Mouse (Mus musculus): ENCODE results near the gene Fam20c. TPM values are rescaled to one million over a fixed set of nuclear protein-coding genes. Genes with fewer than 3 reads are reported as not detected.

The Fam20c gene
- total RNA-seq (2021), result 10 to 100 TPM; 39.3 to 41.0 TPM
- long read RNA-seq, experiment 1, transcript Fam20c-201 (10 exons, 3,582 nt), result major isoform, 94 of 101 reads
- long read RNA-seq, experiment 1, partial matches to known transcripts, result 3 of 101 reads
- long read RNA-seq, experiment 1, other reads (novel, unspliced or antisense), result 3 of 101 reads
- long read RNA-seq, experiment 2, transcript Fam20c-201 (10 exons, 3,582 nt), result major isoform, 62 of 62 reads
- long read RNA-seq, experiment 2, partial matches to known transcripts, result 0 of 62 reads
- long read RNA-seq, experiment 2, other reads (novel, unspliced or antisense), result 0 of 62 reads

GRCm38 (mm10) chr5:138754303-138755120 is at the start of gene Fam20c:
Gene Fam20c (plus strand): TSS chr5:138754514.
- peak; percentile 65 to 83 for DNase-seq (ENCODE audit: low spot score in 2 of 2)

DNA sequence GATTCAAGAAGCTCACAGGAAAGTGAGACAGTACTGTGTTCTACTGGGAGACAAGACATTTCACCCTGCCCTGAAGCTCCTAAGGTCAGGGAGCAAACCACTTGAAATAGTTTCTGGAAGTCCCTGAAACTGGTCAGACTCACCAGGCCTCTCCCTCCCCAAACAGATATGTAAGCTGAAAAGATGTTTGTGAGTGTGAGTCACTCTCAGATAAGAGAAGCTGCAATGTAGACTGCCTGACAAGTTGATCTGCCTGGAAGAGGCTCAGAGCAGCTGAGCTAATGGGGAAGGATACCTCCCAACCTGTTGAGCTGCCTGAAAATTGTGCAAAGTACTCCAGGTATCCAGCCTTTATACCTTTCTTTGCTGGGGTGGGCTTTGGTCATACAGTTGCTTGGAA is 46.9 kb upstream of the Fam20c start:
- DNase-seq (ENCODE audit: low spot score in 2 of 2), result no peak

DNA sequence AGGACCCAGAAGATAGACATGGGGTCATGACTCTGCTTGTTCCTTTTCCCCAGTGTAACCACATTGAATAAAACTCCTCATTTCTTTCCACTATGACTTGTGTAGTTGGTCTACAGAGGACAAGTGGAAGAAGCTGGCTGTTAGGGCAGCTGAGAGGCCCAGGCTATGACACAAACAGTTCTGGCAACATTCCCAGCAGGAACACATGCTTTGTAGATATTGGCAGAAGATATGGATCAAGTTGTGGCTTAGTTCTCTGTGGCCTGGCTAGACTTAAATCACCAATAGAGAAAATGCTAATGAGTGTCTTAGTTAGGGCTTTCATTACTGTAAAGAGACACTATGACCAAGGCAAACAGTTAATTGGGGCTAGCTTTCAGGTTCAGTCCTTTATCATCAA is 45.7 kb upstream of the Fam20c start:
- no peak for DNase-seq (ENCODE audit: low spot score in 2 of 2)

DNA sequence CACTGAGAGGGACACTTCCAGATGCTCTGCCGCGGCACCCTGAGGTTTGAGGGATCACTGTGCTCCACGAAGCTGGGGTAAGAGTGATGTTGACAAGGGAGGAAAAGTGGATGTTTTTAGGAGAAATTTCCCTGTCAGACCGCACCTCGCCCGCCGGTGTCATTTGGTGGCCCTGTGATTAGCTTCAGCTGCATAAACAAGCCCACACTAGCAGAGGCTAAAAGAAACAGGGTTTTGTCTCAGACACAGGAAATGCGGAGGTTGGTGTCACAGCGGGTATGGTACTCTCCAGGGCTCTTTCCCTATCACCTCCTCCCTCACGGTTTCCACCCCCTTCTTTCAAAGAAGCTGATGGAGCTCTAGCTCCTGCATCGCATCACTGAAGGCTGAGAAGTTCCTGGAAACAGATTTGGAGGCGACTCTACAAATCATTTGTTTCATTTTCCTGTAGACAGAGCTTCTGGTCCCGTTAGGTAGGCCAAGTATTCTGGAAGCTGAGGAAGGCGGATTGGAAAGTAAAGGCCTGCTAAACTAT is 38.7 kb upstream of the Fam20c start:
- DNase-seq (ENCODE audit: low spot score in 2 of 2), result peak in 1 of 2 experiments; percentile 13

DNA sequence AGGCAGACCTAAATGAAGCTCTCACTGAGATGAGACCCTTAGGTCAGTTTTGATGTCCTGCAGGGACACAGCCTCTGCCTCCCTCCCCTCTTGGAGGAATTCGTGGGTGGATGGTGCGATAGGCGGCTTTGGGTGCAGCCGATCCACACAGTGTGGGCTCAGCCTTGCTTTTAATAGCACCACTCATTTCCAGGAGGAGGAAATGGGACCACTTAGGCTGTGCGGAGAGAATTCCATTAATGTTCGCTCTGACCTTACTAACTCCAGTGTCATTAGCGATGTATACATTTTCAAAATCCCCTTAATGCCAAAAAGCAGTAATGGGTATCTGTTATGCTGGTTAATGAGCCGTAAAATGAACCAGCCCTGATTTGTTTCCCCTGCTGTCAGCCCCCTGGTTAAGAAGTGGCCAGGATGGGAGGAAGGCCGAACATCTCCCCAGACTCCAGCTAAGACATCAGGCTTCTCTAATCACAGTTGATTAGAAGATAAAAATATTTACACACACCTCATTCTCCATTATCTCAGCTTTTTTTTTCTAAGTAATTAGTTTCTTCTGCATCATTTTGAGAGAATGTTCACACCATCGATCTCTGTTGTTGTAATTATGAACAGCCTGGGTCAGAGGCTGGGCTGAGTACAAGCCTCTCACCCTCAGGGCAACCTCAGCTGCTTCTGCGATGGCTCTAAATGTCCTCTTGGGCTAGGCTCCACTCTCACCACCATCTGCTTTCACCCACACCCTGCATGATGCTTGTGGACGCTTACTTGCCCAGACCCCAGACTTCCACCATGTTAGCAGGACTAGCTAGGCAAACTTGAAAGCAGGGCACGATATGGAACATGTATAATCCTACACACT is 33.8 kb upstream of the Fam20c start:
- no peak for DNase-seq (ENCODE audit: low spot score in 2 of 2)

DNA sequence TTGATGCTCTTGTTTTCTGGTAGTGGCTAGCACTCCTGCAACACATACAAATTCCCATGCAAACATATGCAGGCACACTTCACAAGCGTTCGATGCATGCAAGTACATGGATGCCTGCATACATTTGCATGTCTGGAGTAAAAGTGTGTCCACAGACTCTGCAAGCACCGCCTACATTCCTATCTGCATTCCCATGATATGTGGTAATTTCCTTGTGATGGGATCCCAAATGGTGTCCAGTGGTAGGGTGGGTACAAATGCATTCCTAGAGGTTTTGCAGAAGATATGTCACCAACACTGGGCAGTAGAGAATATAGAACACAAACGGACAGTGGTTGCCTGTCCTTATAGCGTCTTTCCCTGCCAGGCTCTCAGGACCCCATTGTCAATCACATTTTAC is 29.9 kb upstream of the Fam20c start:
- no peak for DNase-seq (ENCODE audit: low spot score in 2 of 2)

- no peak for DNase-seq (ENCODE audit: low spot score in 2 of 2)
Observed at GRCm38 (mm10) chr5:138725151-138725550, 29.2 kb upstream of the Fam20c start.

GRCm38 (mm10) chr5:138730863-138731262 is 23.5 kb upstream of the Fam20c start:
- DNase-seq (ENCODE audit: low spot score in 2 of 2), result no peak

GRCm38 (mm10) chr5:138733317-138733899 is 20.9 kb upstream of the Fam20c start:
- no peak for DNase-seq (ENCODE audit: low spot score in 2 of 2)

GRCm38 (mm10) chr5:138734018-138734417 is 20.3 kb upstream of the Fam20c start:
- DNase-seq (ENCODE audit: low spot score in 2 of 2), result no peak

DNA sequence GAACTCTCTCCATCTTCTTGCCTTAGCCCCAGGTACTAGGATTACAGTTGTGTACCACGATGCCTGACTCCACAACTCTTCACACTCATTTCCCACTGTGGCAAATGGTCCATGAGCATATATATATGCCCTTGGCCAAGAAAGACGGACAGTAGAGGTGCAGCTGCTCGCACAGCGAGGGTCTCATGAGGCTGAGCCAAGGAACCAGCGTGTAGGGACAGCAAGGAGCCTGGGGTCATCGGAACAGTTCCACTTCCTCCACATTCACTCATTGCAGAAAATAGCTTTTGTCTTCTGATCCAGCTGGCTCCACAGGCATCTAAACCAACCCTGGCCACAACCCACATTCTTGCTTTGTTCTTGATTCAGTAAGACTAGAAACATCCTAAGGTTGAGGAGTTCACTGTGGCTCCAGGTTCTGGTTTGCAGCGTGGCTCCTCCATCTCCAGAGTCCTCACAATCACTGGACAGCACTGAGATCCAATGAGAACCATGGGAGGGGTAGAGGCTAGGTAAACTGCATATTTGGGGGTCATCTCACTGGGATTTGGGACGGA is 19.0 kb upstream of the Fam20c start:
- no peak for DNase-seq (ENCODE audit: low spot score in 2 of 2)

- DNase-seq (ENCODE audit: low spot score in 2 of 2), result no peak
Observed at GRCm38 (mm10) chr5:138740150-138740549, 14.2 kb upstream of the Fam20c start.

DNA sequence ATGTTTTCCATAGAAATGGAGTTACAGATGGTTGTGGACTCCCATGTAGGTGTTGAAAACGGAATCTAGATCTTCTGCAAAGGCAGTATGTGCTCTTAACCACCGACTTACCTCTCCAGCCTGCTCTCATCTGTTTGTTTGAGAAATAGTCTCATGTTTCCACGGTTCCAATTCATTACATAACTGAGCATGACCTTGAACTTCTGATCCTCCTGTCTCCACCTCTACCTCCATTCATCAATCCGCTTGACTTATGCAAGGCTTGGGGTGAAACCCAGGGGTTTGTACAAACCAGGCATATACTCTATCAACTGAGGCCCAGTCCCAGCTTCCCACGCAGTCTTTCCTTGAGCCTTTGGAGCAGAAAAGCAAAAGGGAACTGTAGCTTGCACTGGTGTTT is 12.8 kb upstream of the Fam20c start:
- no peak for DNase-seq (ENCODE audit: low spot score in 2 of 2)

GRCm38 (mm10) chr5:138742281-138742680 is 12.0 kb upstream of the Fam20c start:
- no peak for DNase-seq (ENCODE audit: low spot score in 2 of 2)

DNA sequence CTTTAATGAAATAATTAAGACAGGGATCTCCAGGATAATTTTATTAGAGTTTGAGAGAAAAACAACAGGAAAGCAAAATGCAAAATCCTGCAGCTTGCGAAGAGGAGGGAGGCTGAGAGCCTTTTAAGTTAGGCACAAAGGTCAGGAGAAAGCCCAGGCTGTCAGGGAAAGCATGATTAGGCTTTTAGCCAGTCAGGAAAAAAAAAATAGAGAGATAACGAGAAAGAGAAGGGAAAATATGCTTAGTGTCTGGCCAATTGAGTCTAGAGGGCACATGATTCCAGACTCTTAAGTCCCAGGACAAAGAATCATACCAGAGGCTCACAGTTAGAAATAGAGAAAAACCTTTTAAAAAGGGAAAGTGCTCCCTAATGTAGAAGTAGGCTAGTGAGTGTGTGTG is 10.7 kb upstream of the Fam20c start:
- DNase-seq (ENCODE audit: low spot score in 2 of 2), result no peak

- DNase-seq (ENCODE audit: low spot score in 2 of 2), result no peak
Observed at GRCm38 (mm10) chr5:138745378-138746099, 8.8 kb upstream of the Fam20c start.

DNA sequence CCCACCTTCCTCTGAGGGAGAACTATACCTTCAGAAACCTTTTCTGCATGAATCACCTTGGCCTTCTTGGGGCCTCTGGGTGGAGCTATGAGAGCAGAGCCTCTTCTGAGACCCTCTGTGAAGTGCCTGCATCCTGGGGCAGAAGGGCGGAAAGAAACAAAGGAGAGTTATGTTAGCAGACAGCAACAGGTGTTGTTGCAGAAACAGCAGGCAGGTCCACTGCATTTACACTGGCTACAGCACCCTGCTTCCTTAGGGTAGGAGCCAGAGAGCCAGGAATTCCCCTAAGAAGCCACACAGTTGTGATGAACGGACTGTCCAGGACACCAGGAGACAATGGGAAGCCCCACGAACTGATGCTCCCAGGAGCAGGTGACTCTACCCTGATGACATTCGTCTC is 1.0 kb upstream of the Fam20c start:
- DNase-seq (ENCODE audit: low spot score in 2 of 2), result no peak

DNA sequence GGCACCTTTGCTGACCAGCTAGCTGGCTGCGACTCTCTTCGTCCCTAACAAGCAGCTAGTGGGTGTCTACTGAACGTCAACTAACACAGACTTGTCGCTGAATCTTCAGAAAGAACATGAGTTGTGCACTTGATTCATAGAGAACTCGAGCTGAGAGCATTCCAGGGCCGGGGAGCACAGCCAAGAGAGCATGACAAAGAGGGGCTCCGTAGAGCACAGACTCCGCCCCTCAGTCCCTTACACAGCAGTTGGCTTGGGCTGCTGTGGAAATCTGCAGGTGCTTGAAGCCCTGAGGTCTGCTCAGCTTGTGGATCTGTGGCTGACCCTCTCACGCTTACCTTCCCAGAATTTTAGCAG is 390 bp upstream of the Fam20c start:
- DNase-seq (ENCODE audit: low spot score in 2 of 2), result no peak

DNA sequence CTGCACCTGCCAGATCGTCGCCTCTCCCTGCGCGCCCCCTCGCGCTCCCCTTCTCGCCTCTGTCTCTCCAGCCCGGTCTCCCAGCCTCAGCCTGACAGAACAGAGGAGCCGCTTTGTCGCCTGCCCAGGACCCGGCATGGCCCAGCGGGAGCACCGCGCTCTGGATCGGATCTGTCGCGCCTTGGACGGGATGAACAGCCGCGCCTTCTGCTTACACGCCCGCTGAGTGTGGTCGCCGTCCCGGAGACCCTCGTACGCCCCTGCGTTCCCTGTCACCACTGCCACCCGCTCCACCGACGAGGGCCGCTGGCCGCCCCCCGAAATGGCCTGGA is 773 bp downstream of the Fam20c start:
- DNase-seq (ENCODE audit: low spot score in 2 of 2), result no peak
